Mouse (Mus musculus): ENCODE results near the gene Tcp11l2.
A peak's percentile ranks its signal among the peaks of the same experiment; 100 is the strongest.

The Tcp11l2 gene

DNA sequence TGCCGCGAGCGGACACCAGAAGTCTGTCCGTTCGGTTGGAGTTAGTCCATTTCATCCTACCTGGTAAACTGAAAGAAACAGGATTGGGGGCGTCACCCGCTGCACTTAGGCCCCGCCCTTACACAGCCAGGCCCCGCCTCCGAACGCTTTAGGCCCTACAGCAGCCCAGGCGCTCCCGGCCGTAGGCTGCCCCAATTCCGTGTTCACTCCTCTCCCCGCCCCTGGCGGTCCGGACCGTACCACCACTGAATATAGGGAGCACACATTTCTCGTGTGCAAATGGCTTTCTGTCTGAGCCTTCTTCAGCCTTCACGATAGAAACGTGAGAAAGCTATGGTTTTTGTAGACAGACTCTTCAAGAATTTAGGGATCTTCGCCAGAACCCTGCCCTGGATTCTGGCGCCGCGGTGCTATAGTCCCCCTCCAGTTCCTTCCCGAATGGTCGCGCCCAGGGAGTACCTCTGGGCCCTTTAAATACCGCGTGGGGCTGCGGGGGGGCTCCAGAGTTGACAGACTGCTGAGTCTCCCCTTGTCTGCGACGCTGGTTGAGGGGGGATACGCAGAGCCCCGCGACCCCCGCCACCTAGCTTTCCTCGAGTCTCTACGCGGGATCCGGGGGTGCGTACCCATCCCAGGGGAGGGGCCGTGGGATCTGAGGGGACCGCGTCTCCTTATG, at the start of gene Tcp11l2:
TSS of gene Tcp11l2 (plus strand) at position 232 of the 676 bp plus-strand sequence.
- peak; percentile 95 to 97 for DNase-seq

DNA sequence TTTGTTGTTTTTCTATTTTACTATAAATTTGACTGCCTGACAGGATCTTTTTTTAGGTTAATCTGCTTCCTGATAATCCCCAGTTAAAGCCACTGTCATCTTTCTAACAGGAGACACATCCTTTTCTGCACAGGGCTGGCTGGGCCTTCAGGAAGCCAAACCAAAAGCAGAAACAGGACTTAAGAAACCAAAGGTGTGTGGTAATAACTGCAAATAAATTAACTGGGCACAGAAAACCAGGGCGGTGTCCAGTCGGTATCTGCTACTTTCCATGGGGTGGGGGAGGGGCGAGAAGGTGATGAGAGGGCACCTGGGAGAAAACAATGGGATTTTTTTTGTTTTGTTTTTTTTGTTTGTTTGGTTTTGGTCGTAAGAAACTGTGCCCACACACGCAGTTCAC, 49.4 kb upstream of the Tcp11l2 start:
- DNase-seq = no peak

DNA sequence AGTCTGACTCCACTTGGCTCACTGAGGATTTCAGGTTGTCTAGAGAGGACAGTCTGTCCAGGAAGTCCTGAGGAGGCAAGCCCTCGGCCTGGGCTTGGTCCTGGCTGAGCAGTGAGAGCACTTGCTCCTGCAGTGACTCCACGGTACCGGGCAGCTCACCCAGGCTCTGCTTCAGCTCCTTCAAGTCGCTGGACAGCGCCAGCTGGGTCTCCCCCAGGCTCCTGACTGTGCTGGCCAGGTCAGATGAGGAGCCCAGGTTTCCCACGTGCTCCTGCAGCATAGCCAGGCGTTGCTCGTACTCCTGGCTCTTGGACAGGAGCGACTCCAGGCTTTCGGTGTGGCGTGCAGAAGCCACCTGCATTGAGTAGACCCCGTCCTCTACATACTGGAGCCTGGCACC, 48.8 kb upstream of the Tcp11l2 start:
- DNase-seq = no peak

DNA sequence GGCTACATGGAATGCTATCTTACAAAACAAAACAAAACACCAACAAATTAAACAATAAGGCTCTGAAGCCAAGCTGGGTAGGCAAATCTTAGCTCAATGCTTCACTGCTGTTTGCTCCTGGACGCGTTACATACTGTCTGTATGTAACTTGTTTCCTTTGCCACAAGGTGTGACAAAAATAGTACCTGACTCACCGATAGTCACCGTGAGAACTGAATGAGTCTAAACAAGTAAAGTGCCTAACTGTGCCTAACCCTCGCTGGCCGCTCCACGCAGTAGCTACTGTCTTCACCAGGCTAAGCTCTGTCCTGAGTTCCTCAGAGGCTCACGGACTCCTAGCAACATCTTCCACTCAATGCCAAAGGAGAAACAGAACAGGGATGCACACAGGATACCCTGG, 46.0 kb upstream of the Tcp11l2 start:
- no peak for DNase-seq

DNA sequence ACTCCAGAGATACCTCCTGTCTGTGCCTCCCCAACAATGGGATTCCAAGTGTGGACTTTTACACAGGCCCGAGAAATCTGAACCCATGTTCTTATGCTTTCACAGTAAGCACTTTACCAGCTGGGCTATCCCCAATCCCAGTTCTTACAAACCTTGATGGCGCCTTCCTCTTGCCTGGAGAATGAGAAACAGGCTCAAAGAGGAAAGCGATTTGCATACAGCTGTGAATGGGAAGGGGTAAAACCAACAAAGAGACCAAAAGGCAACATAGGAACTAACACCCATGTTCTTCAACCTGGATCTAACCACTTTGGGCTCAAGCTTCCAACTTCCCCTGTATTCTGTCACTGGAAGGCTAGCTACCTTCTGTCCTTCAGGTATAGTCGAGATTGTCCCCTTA, 44.9 kb upstream of the Tcp11l2 start:
- DNase-seq = no peak

DNA sequence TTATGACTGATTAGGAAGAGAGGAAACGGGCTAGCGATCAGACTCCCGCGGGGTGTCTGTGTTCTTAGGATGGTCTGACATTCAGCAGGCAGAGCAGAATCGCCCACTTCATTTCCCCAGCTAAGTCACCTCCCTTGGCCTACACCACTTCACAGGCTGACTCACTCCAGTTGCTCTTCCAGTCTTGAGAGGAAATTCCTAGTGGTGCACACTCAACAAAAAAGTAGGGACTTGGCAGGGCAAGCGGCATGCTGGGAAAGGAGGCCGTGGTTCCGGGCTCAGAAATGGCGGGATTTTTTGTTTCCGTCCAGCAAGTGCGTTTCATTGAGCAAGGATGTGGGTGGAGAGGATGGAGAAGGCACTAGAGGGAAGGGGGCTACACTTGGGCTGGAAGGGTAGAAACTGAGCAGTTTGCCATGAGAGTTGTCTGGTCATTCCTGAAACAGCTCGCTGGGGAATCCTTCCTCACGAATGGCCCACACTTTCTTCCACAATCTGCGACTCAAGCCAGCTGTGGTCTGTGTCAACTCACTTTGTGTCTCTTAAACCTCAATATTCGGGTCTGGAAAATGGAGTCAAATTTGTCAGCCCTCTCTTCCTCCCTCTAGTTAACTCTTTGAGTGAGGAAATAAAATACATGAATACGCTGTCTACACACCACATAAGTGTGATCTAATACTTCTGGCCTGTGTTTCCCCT, 44.1 kb upstream of the Tcp11l2 start:
- DNase-seq = peak; percentile 33 to 65

DNA sequence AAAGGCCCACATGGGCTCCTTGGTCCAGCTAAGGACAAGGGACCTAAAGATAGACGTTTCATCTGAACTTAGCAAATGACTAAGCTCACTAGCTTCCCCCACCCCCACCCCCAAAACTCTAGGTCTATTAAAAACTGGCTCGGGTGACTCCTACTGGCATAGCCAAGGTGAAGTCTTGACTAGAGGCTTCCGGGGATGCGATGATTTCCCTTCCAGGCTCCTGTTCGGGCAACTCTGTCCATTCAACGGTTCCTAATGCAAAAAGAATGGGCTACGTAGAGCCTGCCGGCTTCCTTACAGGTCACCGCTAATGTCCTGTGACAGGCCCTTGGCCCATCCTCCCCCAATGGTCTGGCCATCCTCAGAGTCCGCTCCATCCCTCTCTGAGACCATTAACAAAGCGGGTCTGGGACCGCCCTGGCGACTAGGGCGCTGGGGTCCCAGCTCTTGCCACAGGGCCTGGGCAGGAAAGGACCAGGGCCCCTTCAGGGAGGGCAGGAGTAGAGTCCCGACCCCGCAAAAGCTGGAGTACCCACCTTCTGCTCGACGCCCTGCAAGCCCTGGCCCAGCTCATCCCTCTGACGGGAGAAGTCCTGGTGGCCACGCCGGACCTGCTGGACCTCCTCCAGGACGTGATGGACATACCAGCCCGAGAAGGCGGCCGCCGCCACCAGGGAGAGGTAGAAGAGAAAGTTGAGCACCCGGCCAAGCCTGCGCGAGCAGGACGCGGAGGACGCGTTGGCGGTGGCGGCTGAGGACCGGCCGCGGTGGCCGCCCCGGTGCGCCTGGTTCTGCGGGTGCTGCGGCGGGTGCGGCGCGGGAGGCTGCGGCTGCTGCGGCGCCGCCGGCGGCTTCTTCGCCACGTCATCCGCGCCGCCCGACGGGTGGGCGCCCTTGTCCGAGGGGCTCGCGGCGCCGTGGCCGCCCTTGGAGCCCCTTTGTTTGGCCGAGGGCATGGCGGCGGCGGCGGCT, 43.2 kb upstream of the Tcp11l2 start:
- DNase-seq = peak; percentile 72 to 80

DNA sequence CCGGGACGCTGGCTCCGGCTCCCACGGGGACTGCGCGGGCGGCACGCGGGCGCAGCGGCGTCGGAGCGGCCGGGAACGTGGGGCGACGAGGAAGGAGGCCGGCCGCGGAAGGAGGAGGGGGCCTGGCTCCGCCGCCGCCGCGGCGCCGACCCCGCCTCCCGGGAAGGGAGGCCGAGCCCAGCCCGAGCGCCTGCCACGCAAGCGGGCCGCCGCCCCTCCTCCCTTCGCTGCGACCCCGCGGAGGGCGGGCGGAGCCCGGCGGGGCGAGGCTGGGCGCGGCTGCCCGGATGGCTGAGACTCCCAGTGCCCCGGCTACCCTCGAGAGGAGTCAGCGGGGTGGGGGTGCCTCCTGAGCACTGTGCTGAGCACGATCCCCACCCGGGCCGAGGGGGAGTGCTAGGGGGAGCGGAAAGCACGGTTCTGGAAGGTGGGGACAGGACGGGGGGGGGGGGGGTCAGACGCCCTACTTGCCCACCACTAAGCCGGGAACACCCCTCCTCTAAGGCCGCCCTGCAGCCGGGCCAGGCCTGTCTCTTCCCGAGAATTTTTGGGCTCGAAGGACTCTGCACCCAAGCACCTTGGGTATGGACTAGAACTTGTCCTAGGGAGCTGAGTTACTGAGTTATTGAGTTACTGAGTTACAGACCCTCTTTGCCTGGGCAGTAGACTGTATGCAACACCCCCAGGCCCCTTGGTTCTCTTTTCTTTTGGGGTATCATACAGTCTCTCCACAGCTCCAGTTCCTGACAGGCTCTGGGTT, 42.3 kb upstream of the Tcp11l2 start, which contains the start of gene Ckap4:
TSS of gene Ckap4 (minus strand) at position 151 of the 760 bp plus-strand sequence.
- DNase-seq = peak; percentile 84 to 89

DNA sequence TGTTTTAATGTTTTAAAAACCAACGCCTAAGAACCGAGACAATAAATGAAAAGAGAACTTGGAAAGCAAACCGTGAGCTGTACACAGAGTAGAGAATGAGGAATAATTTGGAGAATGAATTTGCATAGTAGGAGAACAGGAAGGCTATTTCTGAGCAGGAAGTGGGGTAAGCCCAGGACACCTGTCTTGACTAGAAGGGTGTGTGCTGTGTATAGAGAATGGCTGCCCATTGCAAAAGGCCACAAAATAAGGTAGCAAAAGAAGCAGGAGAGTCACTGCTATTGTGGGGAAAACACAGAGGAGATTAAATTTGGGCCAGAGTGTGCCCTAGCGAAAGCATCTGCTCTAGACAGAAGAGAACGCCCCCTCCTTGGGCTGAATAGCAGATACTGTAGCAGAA, 41.0 kb upstream of the Tcp11l2 start:
- DNase-seq = no peak

DNA sequence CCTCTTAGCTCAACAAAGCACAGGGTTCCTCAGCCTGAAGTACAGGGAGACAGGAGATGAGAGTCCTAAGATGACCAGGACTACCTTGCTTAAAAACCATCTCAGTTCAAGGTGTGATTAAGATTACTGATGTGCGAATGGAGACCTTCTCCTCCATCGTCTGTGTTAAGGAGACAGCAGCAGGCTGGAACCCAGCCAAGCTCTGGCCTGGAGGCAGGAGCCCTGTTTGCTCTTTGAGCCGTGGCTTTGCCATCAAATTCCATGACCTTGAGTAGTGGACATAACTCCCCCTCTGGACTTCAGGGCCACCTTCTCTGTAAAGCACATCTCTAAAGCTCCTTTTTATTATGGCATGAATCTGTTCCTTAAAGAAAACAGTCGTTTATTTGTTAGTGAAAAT, 40.6 kb upstream of the Tcp11l2 start:
- peak; percentile 66 to 75 for DNase-seq

DNA sequence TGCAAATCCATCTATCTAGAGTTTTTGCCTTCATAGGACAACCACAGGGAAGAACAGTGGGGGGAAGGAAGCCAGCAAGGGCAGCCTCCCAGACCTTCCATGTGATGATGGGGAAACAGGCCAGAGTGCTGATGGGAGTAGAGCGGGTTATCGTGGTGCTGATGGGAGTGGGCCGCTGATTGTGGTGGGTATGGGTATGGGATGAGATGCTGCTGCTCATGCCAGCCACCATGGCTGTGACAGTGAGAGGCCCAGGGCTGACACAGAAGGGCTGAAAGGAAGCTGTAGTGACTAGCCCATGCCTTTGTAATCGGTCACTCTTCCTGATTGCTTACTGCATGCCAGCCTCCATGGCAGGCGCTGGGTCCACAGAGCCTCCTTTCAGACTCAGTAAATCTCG, 36.8 kb upstream of the Tcp11l2 start:
- DNase-seq = no peak

DNA sequence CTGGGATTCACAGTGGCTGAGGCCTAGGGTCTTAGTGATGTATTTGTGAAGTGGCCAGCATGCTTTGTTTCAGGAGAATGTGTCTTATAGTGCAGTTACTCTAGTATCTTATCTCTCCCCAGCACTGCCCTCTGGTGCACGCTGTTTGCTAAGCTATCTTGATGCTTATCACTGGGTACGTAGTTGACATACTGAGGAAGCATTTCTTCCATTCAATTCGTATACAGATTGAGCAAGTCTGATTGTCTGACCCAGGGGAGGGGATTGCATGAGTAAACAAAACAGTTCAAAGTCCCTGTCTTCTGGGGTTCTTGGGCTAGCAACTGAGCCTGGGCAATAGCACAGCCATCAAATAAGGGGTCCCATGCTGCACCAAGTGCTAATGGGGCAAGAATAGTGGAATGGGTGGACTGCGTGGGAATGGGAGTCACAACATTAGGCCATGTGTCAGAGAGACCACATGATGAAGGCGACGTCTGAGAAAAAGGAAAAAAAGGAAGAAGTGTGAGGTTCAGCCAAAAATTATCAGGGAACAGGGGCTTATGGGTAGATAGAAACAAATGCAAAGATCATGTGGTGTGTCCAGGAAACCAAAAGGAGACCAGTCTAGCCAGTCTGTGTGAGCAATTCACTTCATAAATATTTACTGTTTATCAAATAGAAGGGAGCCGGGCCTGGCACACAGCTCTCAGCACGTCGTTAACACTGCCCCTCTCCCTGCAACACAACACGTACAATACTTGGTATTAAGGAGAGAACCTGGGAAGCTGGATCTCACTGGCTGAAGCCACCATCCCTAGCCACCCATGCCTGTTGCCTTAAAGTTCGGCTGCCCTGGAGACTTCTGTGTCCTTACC, 33.4 kb upstream of the Tcp11l2 start:
- no peak for DNase-seq

DNA sequence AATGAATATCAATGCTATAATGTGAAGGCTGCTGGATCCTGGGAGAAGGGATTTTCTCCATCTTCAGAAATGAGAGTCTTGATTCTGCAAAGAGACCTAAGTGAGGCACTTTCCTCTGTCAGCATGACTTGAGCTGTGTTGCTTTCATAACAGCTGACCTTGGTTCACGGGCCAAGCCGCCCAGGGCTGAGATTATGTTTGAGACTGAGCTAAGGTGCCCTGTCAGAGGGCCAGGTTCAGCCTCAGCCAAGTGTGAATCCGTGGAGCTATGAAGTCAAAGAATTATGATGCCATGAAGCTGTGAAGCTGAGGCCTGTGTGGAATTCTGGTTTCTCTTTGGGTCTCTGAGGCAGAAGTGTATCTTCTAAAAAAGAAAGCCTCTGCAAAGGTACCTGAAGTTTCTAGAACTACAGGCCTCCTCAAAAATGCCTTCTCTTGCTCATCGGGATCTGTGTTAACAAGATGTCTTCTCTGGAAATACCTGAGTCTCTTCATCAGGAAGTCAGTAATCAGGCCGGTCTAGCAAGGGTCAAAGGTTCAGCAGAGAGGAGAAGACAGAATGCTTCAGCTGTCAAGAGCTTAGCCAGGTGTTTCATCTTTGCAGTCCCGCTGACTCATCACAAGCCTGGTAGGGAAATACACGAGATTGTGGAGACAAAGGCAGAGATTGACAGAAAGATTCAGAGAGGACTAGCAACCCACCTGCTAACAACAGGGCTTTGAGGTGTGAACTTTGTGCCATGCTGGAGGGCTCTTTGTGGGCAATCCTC, 31.4 kb upstream of the Tcp11l2 start:
- DNase-seq = no peak

DNA sequence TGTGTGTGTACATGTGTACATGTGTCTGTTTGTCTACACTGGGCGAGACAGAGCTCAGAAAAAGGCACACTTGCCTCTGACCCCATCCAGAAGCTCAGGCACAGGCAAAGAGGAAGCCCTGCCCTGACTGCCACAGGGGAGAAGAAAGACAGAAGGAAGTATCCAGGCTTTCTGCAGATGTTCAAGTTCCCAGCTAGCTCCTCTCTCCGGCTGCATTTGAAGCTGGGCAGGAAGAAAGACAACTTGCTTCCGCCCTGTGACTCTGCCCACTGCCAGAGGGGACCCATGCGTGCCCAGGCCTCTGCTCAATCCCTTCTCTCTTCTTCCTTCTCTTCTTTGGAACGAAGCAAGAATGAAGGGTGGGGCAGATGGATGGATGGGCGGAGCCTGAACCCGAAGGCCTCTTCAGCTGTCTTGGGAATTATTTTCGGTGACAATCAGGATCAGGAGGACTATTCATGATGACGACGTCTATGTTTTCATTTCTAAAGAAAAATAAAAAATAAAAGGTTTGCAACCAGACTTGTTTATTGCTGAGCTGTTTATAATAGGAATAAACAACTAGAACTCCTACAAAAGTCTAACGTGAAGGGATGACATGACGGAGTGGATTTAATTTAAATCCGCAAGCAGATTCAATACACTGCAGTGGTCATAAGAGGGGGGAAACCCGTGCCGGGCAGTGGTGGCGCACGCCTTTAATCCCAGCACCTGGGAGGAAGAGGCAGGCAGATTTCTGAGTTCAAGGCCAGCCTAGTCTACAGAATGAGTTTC, 27.1 kb upstream of the Tcp11l2 start:
- DNase-seq = no peak

DNA sequence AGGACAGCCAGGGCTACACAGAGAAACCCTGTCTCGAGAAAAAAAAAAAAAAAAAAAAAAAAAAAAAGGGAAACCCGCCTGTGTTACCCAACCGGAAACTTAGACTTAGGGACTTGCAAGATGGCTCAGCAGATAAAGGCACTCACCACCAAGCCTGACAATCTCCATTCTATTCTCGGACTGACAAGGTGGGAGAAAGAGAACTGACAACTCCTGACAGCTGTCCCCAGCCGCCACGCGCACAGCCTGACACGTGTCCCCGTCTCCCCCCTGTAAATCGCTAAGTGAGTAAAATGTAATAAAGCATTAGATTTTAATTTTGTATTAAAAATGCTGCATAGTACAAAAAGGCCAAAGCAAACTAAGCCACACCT, 26.5 kb upstream of the Tcp11l2 start:
- DNase-seq = no peak

DNA sequence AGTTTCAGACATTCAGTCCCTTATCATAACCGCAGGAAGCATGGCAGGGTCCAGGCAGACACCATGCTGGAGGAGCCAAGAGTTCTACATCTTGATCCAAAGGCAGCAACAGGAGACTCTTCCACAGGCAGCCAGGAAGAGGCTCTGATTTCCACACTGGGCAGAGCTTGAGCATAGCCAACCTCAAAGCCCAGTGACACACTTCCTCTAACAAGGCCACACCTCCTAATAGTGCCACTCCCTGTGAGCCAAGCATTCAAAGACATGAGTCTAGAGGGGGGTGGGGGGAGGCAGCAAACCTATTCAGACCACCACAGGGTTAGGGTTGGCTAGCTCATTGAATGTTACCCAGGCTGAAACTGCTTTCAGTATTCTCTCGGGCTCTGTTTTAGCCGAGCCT, 24.6 kb upstream of the Tcp11l2 start:
- no peak for DNase-seq

DNA sequence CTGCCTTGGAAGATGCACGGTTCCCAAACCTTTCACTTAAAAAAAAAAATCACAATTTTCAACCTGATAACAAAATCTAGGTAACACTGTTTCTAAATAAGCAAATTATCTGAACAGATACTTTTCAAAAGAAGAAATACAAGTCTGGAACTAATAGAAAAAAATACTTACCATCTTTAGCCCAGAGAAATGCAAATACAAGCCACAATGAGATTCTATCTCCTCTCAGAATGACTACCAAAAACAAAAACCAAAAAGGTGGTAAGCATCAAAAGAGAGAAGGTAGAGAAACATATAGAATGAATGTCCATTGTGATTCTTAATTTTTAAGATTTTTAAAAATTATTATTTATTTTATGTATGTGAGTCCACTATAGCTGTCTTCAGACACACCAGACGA, 23.9 kb upstream of the Tcp11l2 start:
- DNase-seq = no peak

DNA sequence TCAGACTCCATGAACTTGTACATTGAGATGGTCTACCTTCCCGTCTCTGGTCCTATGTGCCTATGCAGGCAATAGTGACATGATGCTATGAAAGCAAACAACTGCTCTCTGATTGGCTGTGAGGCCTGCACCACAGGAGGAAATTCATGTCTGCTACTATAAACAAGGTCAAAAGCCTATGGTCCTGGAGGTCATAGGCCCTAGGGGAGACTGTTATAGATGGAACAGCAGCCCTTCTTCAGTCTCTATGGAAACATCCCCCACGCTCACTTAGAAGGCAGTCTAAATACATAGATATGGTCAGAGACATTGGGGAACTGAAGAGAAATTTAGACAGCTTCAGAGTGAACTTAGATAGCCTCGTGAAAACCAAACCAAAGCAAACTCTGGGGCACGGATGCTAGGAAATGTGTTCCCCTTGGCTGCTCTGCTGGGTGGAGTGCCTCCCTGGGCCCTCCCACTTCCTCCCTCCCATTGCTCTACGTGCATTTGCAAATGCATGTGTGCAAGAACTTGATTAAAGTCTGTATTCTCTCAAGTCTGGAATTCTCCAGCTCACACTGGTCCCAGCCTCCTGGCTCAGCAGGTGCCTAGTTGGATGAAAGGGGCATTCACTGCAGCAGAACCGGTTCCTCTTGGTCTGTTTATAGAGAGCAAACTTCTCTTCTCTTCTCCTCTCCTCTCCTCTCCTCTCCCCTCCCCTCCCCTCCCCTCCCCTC, 22.0 kb upstream of the Tcp11l2 start:
- DNase-seq = peak; percentile 43 to 60

DNA sequence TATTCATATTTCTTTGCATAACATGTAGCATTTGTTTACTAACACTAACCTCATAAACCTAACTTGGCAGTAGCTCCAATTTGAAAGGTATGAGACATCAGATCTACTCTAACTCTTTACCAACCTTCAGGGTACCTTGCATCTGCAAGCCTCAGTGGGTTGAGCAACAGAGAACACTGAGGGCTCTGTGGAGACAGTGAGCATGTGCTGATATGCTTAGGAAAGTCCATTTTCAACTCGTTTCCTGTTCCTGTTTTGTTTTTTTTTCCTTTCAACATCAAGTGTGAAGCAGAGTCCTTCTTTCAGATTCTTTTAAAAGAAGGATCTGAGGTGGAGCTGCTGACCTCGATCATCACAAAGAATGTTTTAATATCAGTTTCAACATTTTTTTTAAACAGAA, 20.3 kb upstream of the Tcp11l2 start:
- DNase-seq = no peak

All from kidney, postnatal 4 days (tissue).